Mouse (Mus musculus): ENCODE measurements around the gene Pop4. TPM values are rescaled to one million over a fixed set of nuclear protein-coding genes. Genes with fewer than 3 reads are reported as not detected.

Gene Pop4
- polyA plus RNA-seq, 1 experiment from 2014 or later: 41.6 TPM

GRCm38 (mm10) chr7:38242417-38242816 is 28.8 kb downstream of the Pop4 start:
- no peaks in the 10 kb centered on the region for H3K27me3 ChIP-seq (replicated peaks)
- no peaks in the 10 kb centered on the region for H3K9me3 ChIP-seq (replicated peaks)
- H3K4me2 ChIP-seq: no peak overlapping the region
- ATAC-seq (ENCODE audit: insufficient number of reproducible peaks, low FRiP score): no peak
- no peak overlapping the region for H3K27ac ChIP-seq (ENCODE audit: poor library complexity, severe bottlenecking)
- H3K36me3 ChIP-seq: no peaks in the 10 kb centered on the region
- no peak overlapping the region for H3K9ac ChIP-seq
- no peaks in the 10 kb centered on the region for H3K4me1 ChIP-seq (replicated peaks)
- 69% methylated on average over 4 of the region's 4 CpGs for WGBS
- H3K4me3 ChIP-seq: no peak overlapping the region

- Histone ChIP-seq H3K4me1 (replicated peaks) (no peaks in the 10 kb centered on the region), H3K36me3 (no peaks in the 10 kb centered on the region), H3K4me2 (no peak overlapping the region), H3K9me3 (replicated peaks) (no peaks in the 10 kb centered on the region), H3K27me3 (replicated peaks) (no peaks in the 10 kb centered on the region), H3K9ac (no peak overlapping the region), H3K4me3 (no peak overlapping the region), H3K27ac (ENCODE audit: poor library complexity, severe bottlenecking) (no peak overlapping the region)
- ATAC-seq (ENCODE audit: insufficient number of reproducible peaks, low FRiP score): no peak
Observed at GRCm38 (mm10) chr7:38237140-38237539, 34.1 kb downstream of the Pop4 start.

GRCm38 (mm10) chr7:38236400-38237105 is 34.7 kb downstream of the Pop4 start:
- H3K27ac ChIP-seq (ENCODE audit: poor library complexity, severe bottlenecking): no peak overlapping the region
- no peak overlapping the region for H3K4me3 ChIP-seq
- ATAC-seq (ENCODE audit: insufficient number of reproducible peaks, low FRiP score): no peak
- H3K9ac ChIP-seq: no peak overlapping the region
- H3K36me3 ChIP-seq: no peaks in the 10 kb centered on the region
- H3K27me3 ChIP-seq (replicated peaks): no peaks in the 10 kb centered on the region
- H3K9me3 ChIP-seq (replicated peaks): no peaks in the 10 kb centered on the region
- H3K4me1 ChIP-seq (replicated peaks): no peaks in the 10 kb centered on the region
- WGBS: 39% methylated on average over 11 of the region's 11 CpGs
- no peak overlapping the region for H3K4me2 ChIP-seq

GRCm38 (mm10) chr7:38230285-38230684 is 40.9 kb downstream of the Pop4 start:
- Histone ChIP-seq H3K4me1 (replicated peaks) (peaks cover 4% of the 10 kb centered on the region), H3K9ac (no peak overlapping the region), H3K27ac (ENCODE audit: poor library complexity, severe bottlenecking) (0 out of 2 replicates have a peak overlapping the region, but pooled peaks have one; percentile 1), H3K4me2 (no peak overlapping the region), H3K9me3 (replicated peaks) (no peaks in the 10 kb centered on the region), H3K27me3 (replicated peaks) (0 out of 2 replicates have a peak, but pooled peaks cover 4% of the 10 kb centered on the region), H3K36me3 (no peaks in the 10 kb centered on the region), H3K4me3 (no peak overlapping the region)
- WGBS: 17% methylated on average over 8 of the region's 8 CpGs
- no peak for ATAC-seq (ENCODE audit: insufficient number of reproducible peaks, low FRiP score)

GRCm38 (mm10) chr7:38228329-38228728 is 42.9 kb downstream of the Pop4 start:
- Histone ChIP-seq H3K27ac (ENCODE audit: poor library complexity, severe bottlenecking) (no peak overlapping the region), H3K9ac (peak overlapping the region; percentile 55; the same call in 1 of the 2 replicates), H3K4me3 (peak overlapping the region; percentile 71), H3K36me3 (no peaks in the 10 kb centered on the region), H3K4me2 (peak overlapping the region; percentile 85), H3K27me3 (replicated peaks) (0 out of 2 replicates have a peak, but pooled peaks cover 4% of the 10 kb centered on the region), H3K4me1 (replicated peaks) (peaks cover 14% of the 10 kb centered on the region), H3K9me3 (replicated peaks) (no peaks in the 10 kb centered on the region)
- no peak for ATAC-seq (ENCODE audit: insufficient number of reproducible peaks, low FRiP score)
- WGBS: 23% methylated on average over 8 of the region's 8 CpGs

- Histone ChIP-seq H3K27ac (ENCODE audit: poor library complexity, severe bottlenecking) (peak within 1 kb of the TSS; percentile 63), H3K4me3 (peak within 1 kb of the TSS; percentile 71), H3K36me3 (no peaks in the 10 kb centered on the region), H3K27me3 (replicated peaks) (0 out of 2 replicates have a peak, but pooled peaks cover 4% of the 10 kb centered on the region), H3K9me3 (replicated peaks) (no peaks in the 10 kb centered on the region), H3K4me1 (replicated peaks) (peaks cover 14% of the 10 kb centered on the region), H3K9ac (peak within 1 kb of the TSS; percentile 75), H3K4me2 (peak within 1 kb of the TSS; percentile 85)
- WGBS: 1% methylated on average over 36 of the region's 36 CpGs
- peak; percentile 94 for ATAC-seq (ENCODE audit: insufficient number of reproducible peaks, low FRiP score)
Observed at GRCm38 (mm10) chr7:38227900-38228298, 43.3 kb downstream of the Pop4 start, which contains the start of gene Plekhf1. TSS of gene Plekhf1 (minus strand) at chr7:38228016.

- Histone ChIP-seq H3K4me3 (peak overlapping the region; percentile 71), H3K4me1 (replicated peaks) (peaks cover 14% of the 10 kb centered on the region), H3K36me3 (no peaks in the 10 kb centered on the region), H3K9me3 (replicated peaks) (no peaks in the 10 kb centered on the region), H3K27ac (ENCODE audit: poor library complexity, severe bottlenecking) (peak overlapping the region; percentile 63), H3K9ac (peak overlapping the region; percentile 75), H3K4me2 (peak overlapping the region; percentile 85), H3K27me3 (replicated peaks) (0 out of 2 replicates have a peak, but pooled peaks cover 4% of the 10 kb centered on the region)
- peak; percentile 63 for ATAC-seq (ENCODE audit: insufficient number of reproducible peaks, low FRiP score)
- 1% methylated on average over 25 of the region's 25 CpGs for WGBS
Observed at GRCm38 (mm10) chr7:38227181-38227899, 43.9 kb downstream of the Pop4 start.

GRCm38 (mm10) chr7:38226226-38226625 is 45.0 kb downstream of the Pop4 start:
- 0 out of 2 replicates have a peak, but pooled peaks cover 4% of the 10 kb centered on the region for H3K27me3 ChIP-seq (replicated peaks)
- WGBS: 79% methylated on average over 2 of the region's 2 CpGs
- H3K4me3 ChIP-seq: no peak overlapping the region; the same call in 1 of the 2 replicates
- H3K27ac ChIP-seq (ENCODE audit: poor library complexity, severe bottlenecking): no peak overlapping the region
- H3K9ac ChIP-seq: no peak overlapping the region
- peaks cover 10% of the 10 kb centered on the region for H3K36me3 ChIP-seq
- H3K4me1 ChIP-seq (replicated peaks): peaks cover 14% of the 10 kb centered on the region
- peak overlapping the region; percentile 85; the same call in 1 of the 2 replicates for H3K4me2 ChIP-seq
- ATAC-seq (ENCODE audit: insufficient number of reproducible peaks, low FRiP score): no peak
- H3K9me3 ChIP-seq (replicated peaks): no peaks in the 10 kb centered on the region

- no peak overlapping the region for H3K9ac ChIP-seq
- H3K4me2 ChIP-seq: peak overlapping the region; percentile 20; the same call in 1 of the 2 replicates
- H3K4me1 ChIP-seq (replicated peaks): peaks cover 18% of the 10 kb centered on the region
- no peaks in the 10 kb centered on the region for H3K9me3 ChIP-seq (replicated peaks)
- H3K36me3 ChIP-seq: peaks cover 23% of the 10 kb centered on the region
- H3K27me3 ChIP-seq (replicated peaks): 0 out of 2 replicates have a peak, but pooled peaks cover 4% of the 10 kb centered on the region
- no peak for ATAC-seq (ENCODE audit: insufficient number of reproducible peaks, low FRiP score)
- 0 out of 2 replicates have a peak overlapping the region, but pooled peaks have one; percentile 37 for H3K27ac ChIP-seq (ENCODE audit: poor library complexity, severe bottlenecking)
- 66% methylated on average over 13 of the region's 13 CpGs for WGBS
- no peak overlapping the region for H3K4me3 ChIP-seq
Observed at GRCm38 (mm10) chr7:38224577-38225369, 46.5 kb downstream of the Pop4 start.

GRCm38 (mm10) chr7:38220866-38221265 is 50.4 kb downstream of the Pop4 start:
- no peak for ATAC-seq (ENCODE audit: insufficient number of reproducible peaks, low FRiP score)
- Histone ChIP-seq H3K4me1 (replicated peaks) (peaks cover 21% of the 10 kb centered on the region), H3K9me3 (replicated peaks) (no peaks in the 10 kb centered on the region), H3K9ac (no peak overlapping the region), H3K36me3 (peaks cover 26% of the 10 kb centered on the region), H3K27ac (ENCODE audit: poor library complexity, severe bottlenecking) (no peak overlapping the region), H3K4me2 (no peak overlapping the region), H3K27me3 (replicated peaks) (no peaks in the 10 kb centered on the region), H3K4me3 (no peak overlapping the region)
- 92% methylated on average over 7 of the region's 7 CpGs for WGBS

Measured in heart, embryonic 12.5 days (tissue).